11 mouse cellular contexts compared by ENCODE assay signal in genomic region chr11:101839426-101839825, GRCm38 (mm10). TPM values are rescaled to one million over a fixed set of nuclear protein-coding genes. Genes with fewer than 3 reads are reported as not detected.
DNase-seq lines count a peak whose midpoint lies in the region; ATAC-seq and TF ChIP-seq lines count a peak whose summit lies in the region.
"Had no signal": no experiment of that assay in that cellular context is flagged by ENCODE, and none has a peak within 500 bp of the region (broad histone marks: within the 10 kb centered on the region; RNA-seq: fewer than 3 reads in every experiment).

No protein-coding gene starts in this region.

- H3K4me3 ChIP-seq in heart, adult 2 months = no peak overlapping the region
- H3K4me3 ChIP-seq in heart, embryonic 11.5 days (ENCODE audit: low read depth, low read length) = no peak overlapping the region
- H3K4me3 ChIP-seq: forebrain, embryonic 13.5 days; limb, embryonic 12.5 days; stomach, embryonic 15.5 days had no signal

- no peak for TF ChIP-seq CTCF in heart, adult 2 months (IDR thresholded peaks at IDR 0.05)

- DNase-seq in heart, adult 2 months = peak in 1 of 2 experiments; percentile 56
- peak; percentile 63 for DNase-seq in MN1 (ENCODE audit: low spot score)
- DNase-seq in cerebellum, adult 11-12 months = peak; percentile 72
- peak; percentile 46 for DNase-seq in heart, postnatal 4 days
- no peak for DNase-seq in thymus, postnatal 4 days
- no peak for DNase-seq in spleen, postnatal 10 days (ENCODE audit: low spot score in 2 of 2)

- TF ChIP-seq EP300 in heart, adult 2 months (IDR thresholded peaks at IDR 0.05; ENCODE audit: insufficient read depth, low read depth, low read length) = 0 out of 2 replicates have a peak, but pooled peaks have one; percentile 35

- no peak overlapping the region for H3K9ac ChIP-seq in heart, adult 2 months (ENCODE audit: low read depth, low read length)
- H3K9ac ChIP-seq in heart, embryonic 11.5 days (ENCODE audit: low read depth, low read length) = no peak overlapping the region
- H3K9ac ChIP-seq: forebrain, embryonic 13.5 days; limb, embryonic 12.5 days; stomach, embryonic 15.5 days had no signal

- no peak overlapping the region for H3K4me2 ChIP-seq in heart, embryonic 11.5 days
- H3K4me2 ChIP-seq: forebrain, embryonic 13.5 days; limb, embryonic 12.5 days; stomach, embryonic 15.5 days had no signal

- ATAC-seq in heart, embryonic 11.5 days (replicated peaks; ENCODE audit: insufficient number of reproducible peaks, low FRiP score, low TSS enrichment) = no peak
- ATAC-seq in monocyte, adult 5-6 weeks (replicated peaks; ENCODE audit: insufficient number of reproducible peaks, low FRiP score, low TSS enrichment, poor library complexity, severe bottlenecking) = no peak
- ATAC-seq: forebrain, embryonic 13.5 days had no signal

- WGBS in heart, adult 2 months = 19% methylated on average over 8 of the region's 8 CpGs
- WGBS in heart, embryonic 11.5 days (ENCODE audit: insufficient replicate concordance) = 51% methylated on average over 6 of the region's 8 CpGs

- H3K27ac ChIP-seq in heart, adult 2 months = no peak overlapping the region
- H3K27ac ChIP-seq in heart, embryonic 11.5 days (ENCODE audit: low read depth, low read length) = no peak overlapping the region
- H3K27ac ChIP-seq: forebrain, embryonic 13.5 days; limb, embryonic 12.5 days; stomach, embryonic 15.5 days had no signal

- H3K4me1 ChIP-seq in heart, adult 2 months (ENCODE audit: control insufficient read depth, insufficient read depth, low read length) = peaks cover 8% of the 10 kb centered on the region
- peaks cover 16% of the 10 kb centered on the region for H3K4me1 ChIP-seq in heart, embryonic 11.5 days (ENCODE audit: control insufficient read depth, insufficient read depth, low read length)
- H3K4me1 ChIP-seq: forebrain, embryonic 13.5 days had no signal

- H3K36me3 ChIP-seq in heart, adult 2 months (ENCODE audit: control insufficient read depth, insufficient read depth, low read length) = no peaks in the 10 kb centered on the region
- no peaks in the 10 kb centered on the region for H3K36me3 ChIP-seq in heart, embryonic 11.5 days (ENCODE audit: control insufficient read depth, insufficient read depth, low read length)
- H3K36me3 ChIP-seq: limb, embryonic 12.5 days; stomach, embryonic 15.5 days had no signal

- H3K27me3 ChIP-seq in heart, adult 2 months (ENCODE audit: control insufficient read depth, insufficient read depth, low read length) = no peaks in the 10 kb centered on the region
- no peaks in the 10 kb centered on the region for H3K27me3 ChIP-seq in heart, embryonic 11.5 days (ENCODE audit: control insufficient read depth, insufficient read depth, low read length)
- H3K27me3 ChIP-seq: forebrain, embryonic 13.5 days; limb, embryonic 12.5 days; stomach, embryonic 15.5 days had no signal

- no peaks in the 10 kb centered on the region for H3K79me2 ChIP-seq in heart, adult 2 months (replicated peaks; ENCODE audit: control insufficient read depth, insufficient read depth, low read length)

- peaks cover 3% of the 10 kb centered on the region; the same call in 1 of the 2 replicates for H3K9me3 ChIP-seq in heart, embryonic 11.5 days (replicated peaks; ENCODE audit: control insufficient read depth, low read length)
- H3K9me3 ChIP-seq: forebrain, embryonic 13.5 days; stomach, embryonic 15.5 days had no signal

- intact Hi-C loops in heart, adult 2 months (cut with DNase I) = no loop called here

- no peak for TF ChIP-seq POLR2A in heart, adult 2 months (IDR thresholded peaks at IDR 0.05; ENCODE audit: insufficient read depth, low read depth, low read length)

RNA-seq across cellular contexts. Expression of gene Etv4, which starts 54.3 kb away (rescaled TPM):
- not detected for total RNA-seq in heart, adult 2 months (2021)
- 0.59 and 0.61 TPM in 2 replicates for polyA plus RNA-seq in heart, adult 2 months (2012; rRNA removed)
- polyA plus RNA-seq in heart, embryonic 11.5 days (2014; fragmentation: Nextera tagmentation; extraction: Ambion mirVana) = 4.5 and 8.7 TPM in 2 replicates
- 1 to 10 TPM; 6.6 to 6.8 TPM for total RNA-seq in heart, postnatal 4 days (2021)
- total RNA-seq in monocyte, adult 5-6 weeks (2017) = not detected in 3 replicates

RNA-seq across cellular contexts. Expression of gene Meox1, which starts 54.7 kb away (rescaled TPM):
- 1 to 10 TPM; 5.6 to 7.3 TPM for total RNA-seq in heart, adult 2 months (2021)
- 7.2 and 15.1 TPM in 2 replicates for polyA plus RNA-seq in heart, adult 2 months (2012; rRNA removed)
- 13.2 and 14.5 TPM in 2 replicates for polyA plus RNA-seq in heart, embryonic 11.5 days (2014; fragmentation: Nextera tagmentation; extraction: Ambion mirVana)
- 10 to 100 TPM; 17.3 to 19.1 TPM for total RNA-seq in heart, postnatal 4 days (2021)
- not detected in 3 replicates for total RNA-seq in monocyte, adult 5-6 weeks (2017)

Comparison
In these comparisons a context has a peak if more than half of its experiments do, and no peak if none do; other contexts are left out.
1. DNase-seq: peak in MN1 (single experiment), cerebellum, adult 11-12 months (single experiment) and heart, postnatal 4 days (single experiment); none in thymus, postnatal 4 days (single experiment) and spleen, postnatal 10 days (0 of 2).